Mouse (Mus musculus): ENCODE results near the gene Cldn10.

Cldn10 gene

GRCm38 (mm10) chr14:118866014-118866811 lies 78.5 kb downstream of the Cldn10 start:
- no peak for DNase-seq

GRCm38 (mm10) chr14:118867366-118867765 lies 79.7 kb downstream of the Cldn10 start:
- DNase-seq, result no peak

- no peak for DNase-seq
Observed at GRCm38 (mm10) chr14:118868102-118868724, 80.5 kb downstream of the Cldn10 start.

GRCm38 (mm10) chr14:118869712-118870111 lies 82.0 kb downstream of the Cldn10 start:
- DNase-seq, result no peak

GRCm38 (mm10) chr14:118874126-118874525 lies 86.4 kb downstream of the Cldn10 start:
- peak; percentile 50 for DNase-seq

- DNase-seq, result no peak
Observed at GRCm38 (mm10) chr14:118874786-118875415, 87.2 kb downstream of the Cldn10 start.

- DNase-seq, result no peak
Observed at GRCm38 (mm10) chr14:118878346-118878910, 90.7 kb downstream of the Cldn10 start.

- no peak for DNase-seq
Observed at GRCm38 (mm10) chr14:118880696-118881095, 93.0 kb downstream of the Cldn10 start.

GRCm38 (mm10) chr14:118883344-118884249 lies 95.9 kb downstream of the Cldn10 start:
- no peak for DNase-seq

GRCm38 (mm10) chr14:118884250-118884556 lies 96.5 kb downstream of the Cldn10 start:
- no peak for DNase-seq

- DNase-seq, result no peak
Observed at GRCm38 (mm10) chr14:118890101-118890500, 102.4 kb downstream of the Cldn10 start.

GRCm38 (mm10) chr14:118895228-118895627 lies 107.5 kb downstream of the Cldn10 start:
- DNase-seq, result no peak

GRCm38 (mm10) chr14:118895655-118896054 lies 107.9 kb downstream of the Cldn10 start:
- DNase-seq, result no peak

- no peak for DNase-seq
Observed at GRCm38 (mm10) chr14:118899940-118900339, 112.2 kb downstream of the Cldn10 start.

GRCm38 (mm10) chr14:118900911-118901310 lies 113.2 kb downstream of the Cldn10 start:
- DNase-seq, result no peak

- no peak for DNase-seq
Observed at GRCm38 (mm10) chr14:118903397-118903796, 115.7 kb downstream of the Cldn10 start.

- no peak for DNase-seq
Observed at GRCm38 (mm10) chr14:118903867-118904562, 116.3 kb downstream of the Cldn10 start.

GRCm38 (mm10) chr14:118907592-118907991 lies 119.9 kb downstream of the Cldn10 start:
- no peak for DNase-seq

GRCm38 (mm10) chr14:118909872-118910271 lies 122.2 kb downstream of the Cldn10 start:
- peak; percentile 65 for DNase-seq

GRCm38 (mm10) chr14:118910332-118911222 lies 122.9 kb downstream of the Cldn10 start:
- DNase-seq, result peak; percentile 91

- no peak for DNase-seq
Observed at GRCm38 (mm10) chr14:118911521-118911920, 123.8 kb downstream of the Cldn10 start.

All from lung, postnatal 10 days (tissue).